Mouse (Mus musculus): ENCODE results near the gene Tmem108. TPM values are rescaled to one million over a fixed set of nuclear protein-coding genes. Genes with fewer than 3 reads are reported as not detected.

The Tmem108 gene
- polyA plus RNA-seq, 1 experiment from 2014 or later = 3.3 TPM

GRCm38 (mm10) chr9:103555334-103555733 is 206.3 kb downstream of the Tmem108 start:
- WGBS = 37% methylated on average over 6 of the region's 6 CpGs
- Histone ChIP-seq H3K9me3 (ENCODE audit: control insufficient read depth) (no peaks in the 10 kb centered on the region), H3K9ac (ENCODE audit: low read depth, low read length) (no peak overlapping the region), H3K4me3 (ENCODE audit: low read depth, low read length) (no peak overlapping the region), H3K27ac (ENCODE audit: low read depth, low read length) (no peak overlapping the region), H3K27me3 (replicated peaks; ENCODE audit: control insufficient read depth, insufficient read depth, low read length) (no peaks in the 10 kb centered on the region), H3K4me2 (replicated peaks; ENCODE audit: low read depth) (no peak overlapping the region), H3K4me1 (replicated peaks; ENCODE audit: control insufficient read depth, insufficient read depth, low read length) (no peaks in the 10 kb centered on the region), H3K36me3 (ENCODE audit: control insufficient read depth, insufficient read depth) (no peaks in the 10 kb centered on the region)
- ATAC-seq = no peak
- no peak for TF ChIP-seq CTCF (IDR thresholded peaks at IDR 0.05; ENCODE audit: low read depth)

- WGBS = 40% methylated on average over 21 of the region's 21 CpGs
- Histone ChIP-seq H3K4me3 (ENCODE audit: low read depth, low read length) (no peak overlapping the region), H3K9ac (ENCODE audit: low read depth, low read length) (no peak overlapping the region), H3K27me3 (replicated peaks; ENCODE audit: control insufficient read depth, insufficient read depth, low read length) (no peaks in the 10 kb centered on the region), H3K27ac (ENCODE audit: low read depth, low read length) (no peak overlapping the region), H3K4me1 (replicated peaks; ENCODE audit: control insufficient read depth, insufficient read depth, low read length) (no peaks in the 10 kb centered on the region), H3K4me2 (replicated peaks; ENCODE audit: low read depth) (peak overlapping the region; percentile 44), H3K9me3 (ENCODE audit: control insufficient read depth) (no peaks in the 10 kb centered on the region), H3K36me3 (ENCODE audit: control insufficient read depth, insufficient read depth) (no peaks in the 10 kb centered on the region)
- no peak for ATAC-seq
- TF ChIP-seq CTCF (IDR thresholded peaks at IDR 0.05; ENCODE audit: low read depth) = no peak
Observed at GRCm38 (mm10) chr9:103550661-103551248, 210.9 kb downstream of the Tmem108 start.

GRCm38 (mm10) chr9:103549178-103549577 is 212.5 kb downstream of the Tmem108 start:
- H3K36me3 ChIP-seq (ENCODE audit: control insufficient read depth, insufficient read depth) = no peaks in the 10 kb centered on the region
- no peaks in the 10 kb centered on the region for H3K27me3 ChIP-seq (replicated peaks; ENCODE audit: control insufficient read depth, insufficient read depth, low read length)
- WGBS = 65% methylated on average over 3 of the region's 3 CpGs
- H3K4me1 ChIP-seq (replicated peaks; ENCODE audit: control insufficient read depth, insufficient read depth, low read length) = no peaks in the 10 kb centered on the region
- no peak overlapping the region for H3K9ac ChIP-seq (ENCODE audit: low read depth, low read length)
- no peak for ATAC-seq
- no peak for TF ChIP-seq CTCF (IDR thresholded peaks at IDR 0.05; ENCODE audit: low read depth)
- no peak overlapping the region for H3K4me3 ChIP-seq (ENCODE audit: low read depth, low read length)
- no peak overlapping the region for H3K27ac ChIP-seq (ENCODE audit: low read depth, low read length)
- no peak overlapping the region for H3K4me2 ChIP-seq (replicated peaks; ENCODE audit: low read depth)
- H3K9me3 ChIP-seq (ENCODE audit: control insufficient read depth) = no peaks in the 10 kb centered on the region

GRCm38 (mm10) chr9:103548606-103549005 is 213.0 kb downstream of the Tmem108 start:
- no peak for ATAC-seq
- no peak overlapping the region for H3K27ac ChIP-seq (ENCODE audit: low read depth, low read length)
- no peaks in the 10 kb centered on the region for H3K36me3 ChIP-seq (ENCODE audit: control insufficient read depth, insufficient read depth)
- WGBS = 89% methylated on average over 3 of the region's 3 CpGs
- no peaks in the 10 kb centered on the region for H3K27me3 ChIP-seq (replicated peaks; ENCODE audit: control insufficient read depth, insufficient read depth, low read length)
- TF ChIP-seq CTCF (IDR thresholded peaks at IDR 0.05; ENCODE audit: low read depth) = no peak
- no peaks in the 10 kb centered on the region for H3K4me1 ChIP-seq (replicated peaks; ENCODE audit: control insufficient read depth, insufficient read depth, low read length)
- no peak overlapping the region for H3K4me2 ChIP-seq (replicated peaks; ENCODE audit: low read depth)
- no peak overlapping the region for H3K4me3 ChIP-seq (ENCODE audit: low read depth, low read length)
- no peaks in the 10 kb centered on the region for H3K9me3 ChIP-seq (ENCODE audit: control insufficient read depth)
- no peak overlapping the region for H3K9ac ChIP-seq (ENCODE audit: low read depth, low read length)

- TF ChIP-seq CTCF (IDR thresholded peaks at IDR 0.05; ENCODE audit: low read depth) = no peak
- Histone ChIP-seq H3K27me3 (replicated peaks; ENCODE audit: control insufficient read depth, insufficient read depth, low read length) (no peaks in the 10 kb centered on the region), H3K9ac (ENCODE audit: low read depth, low read length) (no peak overlapping the region), H3K36me3 (ENCODE audit: control insufficient read depth, insufficient read depth) (no peaks in the 10 kb centered on the region), H3K4me1 (replicated peaks; ENCODE audit: control insufficient read depth, insufficient read depth, low read length) (no peaks in the 10 kb centered on the region), H3K9me3 (ENCODE audit: control insufficient read depth) (no peaks in the 10 kb centered on the region), H3K4me3 (ENCODE audit: low read depth, low read length) (no peak overlapping the region), H3K4me2 (replicated peaks; ENCODE audit: low read depth) (no peak overlapping the region), H3K27ac (ENCODE audit: low read depth, low read length) (no peak overlapping the region)
- WGBS = 76% methylated on average over 22 of the region's 22 CpGs
- ATAC-seq = no peak
Observed at GRCm38 (mm10) chr9:103546695-103547645, 214.7 kb downstream of the Tmem108 start.

GRCm38 (mm10) chr9:103545729-103546128 is 215.9 kb downstream of the Tmem108 start:
- H3K4me2 ChIP-seq (replicated peaks; ENCODE audit: low read depth) = no peak overlapping the region
- 59% methylated on average over 4 of the region's 4 CpGs for WGBS
- no peaks in the 10 kb centered on the region for H3K9me3 ChIP-seq (ENCODE audit: control insufficient read depth)
- ATAC-seq = no peak
- H3K4me1 ChIP-seq (replicated peaks; ENCODE audit: control insufficient read depth, insufficient read depth, low read length) = no peaks in the 10 kb centered on the region
- no peak overlapping the region for H3K4me3 ChIP-seq (ENCODE audit: low read depth, low read length)
- H3K36me3 ChIP-seq (ENCODE audit: control insufficient read depth, insufficient read depth) = no peaks in the 10 kb centered on the region
- TF ChIP-seq CTCF (IDR thresholded peaks at IDR 0.05; ENCODE audit: low read depth) = no peak
- no peaks in the 10 kb centered on the region for H3K27me3 ChIP-seq (replicated peaks; ENCODE audit: control insufficient read depth, insufficient read depth, low read length)
- no peak overlapping the region for H3K27ac ChIP-seq (ENCODE audit: low read depth, low read length)
- H3K9ac ChIP-seq (ENCODE audit: low read depth, low read length) = no peak overlapping the region
